12 mouse cellular contexts compared by ENCODE assay signal in the genomic region with DNA sequence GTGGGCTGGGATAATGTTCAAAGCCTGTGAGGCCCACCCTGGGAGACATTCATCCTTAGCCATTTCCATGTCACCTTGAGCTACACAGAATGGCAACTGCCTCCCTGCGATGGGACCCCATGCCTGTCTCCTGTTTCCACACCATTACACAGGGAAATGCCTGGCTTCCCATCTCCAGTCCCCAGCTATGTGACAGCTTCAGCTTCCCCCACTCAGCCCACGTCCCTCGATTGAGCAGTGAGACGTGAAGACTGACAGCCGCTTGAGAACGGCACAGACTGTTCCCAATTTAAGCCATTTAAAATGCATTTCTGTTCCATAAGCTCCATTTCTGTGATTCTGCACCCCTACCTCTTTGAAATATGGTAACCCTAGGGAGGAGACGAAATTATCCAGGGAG.
A peak's percentile ranks its signal among the peaks of the same experiment; 100 is the strongest.
DNase-seq lines count a peak whose midpoint lies in the region; ATAC-seq and TF ChIP-seq lines count a peak whose summit lies in the region.
"Had no signal": no experiment of that assay in that cellular context is flagged by ENCODE, and none has a peak within 500 bp of the region (broad histone marks: within the 10 kb centered on the region; RNA-seq: fewer than 3 reads in every experiment).

No protein-coding gene starts in this region.

- WGBS in midbrain, postnatal 0 days = 49% methylated on average over 7 of the region's 7 CpGs
- WGBS in limb, embryonic 10.5 days = 86% methylated on average over 7 of the region's 7 CpGs

- DNase-seq in left cerebral cortex, adult 8-10 months (ENCODE audit: low spot score in 2 of 2) = peak; percentile 6 to 15
- DNase-seq in left cerebral cortex, postnatal 4 days = no peak
- DNase-seq in layer of hippocampus, adult 11-12 months (ENCODE audit: low spot score) = peak; percentile 53
- DNase-seq in midbrain, postnatal 0 days (ENCODE audit: low spot score) = peak; percentile 10
- no peak for DNase-seq in limb, embryonic 10.5 days (ENCODE audit: low spot score)
- DNase-seq in thymus, postnatal 0 days (ENCODE audit: low spot score) = no peak
- no peak for DNase-seq in gastrocnemius, adult 8-10 months (ENCODE audit: low spot score in 2 of 2)
- DNase-seq: heart, adult 2 months; heart, postnatal 4 days; thymus, postnatal 36 days had no signal

- H3K9me3 ChIP-seq in midbrain, postnatal 0 days (ENCODE audit: low read length) = no peaks in the 10 kb centered on the region
- no peaks in the 10 kb centered on the region for H3K9me3 ChIP-seq in limb, embryonic 10.5 days (replicated peaks)
- H3K9me3 ChIP-seq: limb, embryonic 12.5 days had no signal

- H3K36me3 ChIP-seq in midbrain, postnatal 0 days (ENCODE audit: insufficient read depth, low read length) = no peaks in the 10 kb centered on the region
- no peaks in the 10 kb centered on the region for H3K36me3 ChIP-seq in limb, embryonic 10.5 days
- H3K36me3 ChIP-seq: limb, embryonic 12.5 days had no signal

- H3K9ac ChIP-seq in midbrain, postnatal 0 days (replicated peaks; ENCODE audit: low read length, poor library complexity, severe bottlenecking) = no peak overlapping the region
- H3K9ac ChIP-seq: limb, embryonic 12.5 days had no signal

- H3K4me1 ChIP-seq in midbrain, postnatal 0 days (ENCODE audit: insufficient read depth, low read length) = no peaks in the 10 kb centered on the region
- H3K4me1 ChIP-seq in limb, embryonic 10.5 days = no peaks in the 10 kb centered on the region
- H3K4me1 ChIP-seq: limb, embryonic 12.5 days had no signal

- no peak for TF ChIP-seq CTCF in midbrain, postnatal 0 days (IDR thresholded peaks at IDR 0.05)

- H3K27ac ChIP-seq in midbrain, postnatal 0 days (ENCODE audit: low read depth, low read length) = no peak overlapping the region
- no peak overlapping the region for H3K27ac ChIP-seq in limb, embryonic 10.5 days
- H3K27ac ChIP-seq: heart, adult 2 months; limb, embryonic 12.5 days had no signal

- no peak overlapping the region for H3K4me2 ChIP-seq in midbrain, postnatal 0 days (ENCODE audit: low read depth, low read length, poor library complexity, severe bottlenecking)
- H3K4me2 ChIP-seq: limb, embryonic 12.5 days had no signal

- H3K4me3 ChIP-seq in midbrain, postnatal 0 days (ENCODE audit: low read depth, low read length) = no peak overlapping the region
- no peak overlapping the region for H3K4me3 ChIP-seq in limb, embryonic 10.5 days
- H3K4me3 ChIP-seq: heart, adult 2 months; limb, embryonic 12.5 days had no signal

- ATAC-seq in frontal cortex, adult (ENCODE audit: low TSS enrichment) = peak; percentile 77
- ATAC-seq in midbrain, postnatal 0 days (ENCODE audit: low FRiP score) = no peak

- no peaks in the 10 kb centered on the region for H3K27me3 ChIP-seq in midbrain, postnatal 0 days (ENCODE audit: insufficient read depth, low read length)
- H3K27me3 ChIP-seq in limb, embryonic 10.5 days (ENCODE audit: low read depth, poor library complexity, severe bottlenecking) = no peaks in the 10 kb centered on the region
- H3K27me3 ChIP-seq: limb, embryonic 12.5 days had no signal

- intact Hi-C loops in left cerebral cortex, postnatal 4 days (cut with DNase I) = no loop called here

Comparison
In these comparisons a context has a peak if more than half of its experiments do, and no peak if none do; other contexts are left out.
1. DNase-seq: peak in left cerebral cortex, adult 8-10 months (2 of 2), layer of hippocampus, adult 11-12 months (single experiment) and midbrain, postnatal 0 days (single experiment); none in left cerebral cortex, postnatal 4 days (single experiment), limb, embryonic 10.5 days (single experiment), thymus, postnatal 0 days (single experiment) and gastrocnemius, adult 8-10 months (0 of 2).